Mouse (Mus musculus): Measurements from ENCODE around the gene Gjb6. TPM values are rescaled to one million over a fixed set of nuclear protein-coding genes. Genes with fewer than 3 reads are reported as not detected.

The Gjb6 gene
- 3.2 and 3.7 TPM in 2 replicates for polyA plus RNA-seq (2016; fragmentation: Nextera tagmentation; extraction: Ambion mirVana)

- no peak within 1 kb of the TSS for H3K9ac ChIP-seq
- H3K27me3 ChIP-seq: peaks cover 54% of the 10 kb centered on the region
- no peaks in the 10 kb centered on the region for H3K36me3 ChIP-seq (replicated peaks)
- peak within 1 kb of the TSS; percentile 79 for H3K4me2 ChIP-seq
- no peaks in the 10 kb centered on the region for H3K9me3 ChIP-seq
- no peak for ATAC-seq (ENCODE audit: low FRiP score)
- no peak within 1 kb of the TSS for H3K27ac ChIP-seq
- peaks cover 15% of the 10 kb centered on the region for H3K4me1 ChIP-seq
- 2% methylated on average over 33 of the region's 33 CpGs for WGBS
- H3K4me3 ChIP-seq (replicated peaks): peak within 1 kb of the TSS; percentile 42
These were observed at the start of gene Gjb6 for GRCm38 (mm10) chr14:57133161-57133661. TSS of gene Gjb6 (minus strand) at chr14:57133611.

DNA sequence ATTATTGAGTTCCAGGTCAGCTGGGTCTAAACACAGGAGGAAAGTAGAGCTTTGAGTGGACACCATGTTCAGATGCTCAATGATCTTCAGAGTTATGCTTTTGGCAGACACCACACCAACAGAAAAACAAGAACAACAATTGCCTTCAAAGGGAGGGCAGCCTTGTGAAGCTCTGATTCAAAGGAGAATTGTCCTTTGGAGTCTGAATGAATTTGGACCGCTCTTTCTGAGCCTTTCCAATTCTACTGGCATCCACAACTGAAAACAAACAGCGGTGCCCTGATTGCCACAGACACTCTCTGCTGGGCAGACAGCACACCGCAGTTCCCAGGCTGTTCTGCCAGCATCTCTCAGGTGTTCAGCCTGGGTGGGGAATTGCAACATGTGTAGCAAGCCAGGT is 32.1 kb upstream of the Gjb6 start:
- no peak overlapping the region for H3K4me2 ChIP-seq
- no peak overlapping the region for H3K9ac ChIP-seq
- WGBS: 86% methylated on average over 3 of the region's 3 CpGs
- no peaks in the 10 kb centered on the region for H3K4me1 ChIP-seq
- no peak overlapping the region for H3K27ac ChIP-seq
- no peak for ATAC-seq (ENCODE audit: low FRiP score)
- H3K27me3 ChIP-seq: 0 out of 2 replicates have a peak, but pooled peaks cover 4% of the 10 kb centered on the region
- H3K4me3 ChIP-seq (replicated peaks): no peak overlapping the region
- no peaks in the 10 kb centered on the region for H3K9me3 ChIP-seq
- H3K36me3 ChIP-seq (replicated peaks): no peaks in the 10 kb centered on the region

GRCm38 (mm10) chr14:57161833-57162232 is 28.4 kb upstream of the Gjb6 start:
- Histone ChIP-seq H3K9me3 (no peaks in the 10 kb centered on the region), H3K36me3 (replicated peaks) (no peaks in the 10 kb centered on the region), H3K4me3 (replicated peaks) (no peak overlapping the region), H3K27me3 (0 out of 2 replicates have a peak, but pooled peaks cover 4% of the 10 kb centered on the region), H3K4me2 (no peak overlapping the region), H3K27ac (no peak overlapping the region), H3K4me1 (no peaks in the 10 kb centered on the region), H3K9ac (no peak overlapping the region)
- no peak for ATAC-seq (ENCODE audit: low FRiP score)
- WGBS: 68% methylated on average over 2 of the region's 2 CpGs

DNA sequence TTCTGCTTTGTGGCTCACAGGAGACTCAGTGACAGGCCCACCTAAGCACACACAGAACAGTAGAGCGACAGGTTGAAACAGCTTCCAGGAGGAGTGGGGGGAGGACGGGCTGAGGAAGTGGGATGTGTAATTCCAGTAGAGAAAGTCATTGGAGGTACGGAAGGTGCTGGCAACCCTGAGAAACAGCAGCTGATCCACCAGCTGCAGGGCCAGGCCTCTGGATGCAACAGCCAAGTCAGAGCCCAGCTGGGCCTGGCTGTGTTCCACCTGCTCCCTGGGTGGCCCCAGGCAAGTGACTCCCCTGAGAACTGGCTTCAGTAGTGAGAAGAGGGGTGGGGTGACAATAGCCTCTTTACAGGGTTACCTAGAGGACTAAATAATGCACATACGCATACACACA is 27.8 kb upstream of the Gjb6 start:
- Histone ChIP-seq H3K27ac (no peak overlapping the region), H3K9me3 (no peaks in the 10 kb centered on the region), H3K9ac (no peak overlapping the region), H3K27me3 (0 out of 2 replicates have a peak, but pooled peaks cover 4% of the 10 kb centered on the region), H3K4me2 (no peak overlapping the region), H3K36me3 (replicated peaks) (no peaks in the 10 kb centered on the region), H3K4me3 (replicated peaks) (no peak overlapping the region), H3K4me1 (no peaks in the 10 kb centered on the region)
- 78% methylated on average over 4 of the region's 4 CpGs for WGBS
- no peak for ATAC-seq (ENCODE audit: low FRiP score)

- Histone ChIP-seq H3K9me3 (no peaks in the 10 kb centered on the region), H3K27ac (no peak overlapping the region), H3K27me3 (no peaks in the 10 kb centered on the region), H3K36me3 (replicated peaks) (no peaks in the 10 kb centered on the region), H3K4me1 (0 out of 2 replicates have a peak, but pooled peaks cover 4% of the 10 kb centered on the region), H3K9ac (no peak overlapping the region), H3K4me3 (replicated peaks) (no peak overlapping the region), H3K4me2 (no peak overlapping the region)
- 41% methylated on average over 6 of the region's 6 CpGs for WGBS
- ATAC-seq (ENCODE audit: low FRiP score): no peak
These were observed 21.5 kb upstream of the Gjb6 start for GRCm38 (mm10) chr14:57154916-57155315.

DNA sequence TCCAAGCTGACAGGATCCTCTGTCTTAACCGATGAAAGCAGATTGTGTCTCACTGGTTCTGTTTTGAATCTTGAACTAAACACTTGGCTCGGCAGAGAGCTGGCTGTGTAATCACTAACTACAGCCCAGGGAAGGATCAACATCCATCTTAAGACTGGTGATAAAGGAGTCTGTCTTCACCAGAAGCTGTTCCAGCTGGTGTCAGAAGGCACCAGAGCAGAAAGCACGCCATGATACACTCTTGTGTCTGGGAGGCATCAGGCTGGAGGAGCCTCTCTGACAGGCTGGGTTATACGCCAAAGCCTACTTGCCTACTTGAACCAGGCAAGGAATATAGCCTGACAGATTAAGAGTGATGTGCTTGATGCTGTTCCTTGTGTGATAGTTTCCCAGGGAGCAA is 12.3 kb upstream of the Gjb6 start:
- H3K36me3 ChIP-seq (replicated peaks): no peaks in the 10 kb centered on the region
- no peak overlapping the region for H3K4me2 ChIP-seq
- no peaks in the 10 kb centered on the region for H3K9me3 ChIP-seq
- H3K27me3 ChIP-seq: no peaks in the 10 kb centered on the region
- no peak overlapping the region for H3K4me3 ChIP-seq (replicated peaks)
- H3K9ac ChIP-seq: no peak overlapping the region
- H3K27ac ChIP-seq: no peak overlapping the region
- WGBS: 70% methylated on average over 4 of the region's 4 CpGs
- ATAC-seq (ENCODE audit: low FRiP score): no peak
- H3K4me1 ChIP-seq: no peaks in the 10 kb centered on the region

- H3K4me2 ChIP-seq: no peak overlapping the region
- peaks cover 54% of the 10 kb centered on the region for H3K27me3 ChIP-seq
- H3K36me3 ChIP-seq (replicated peaks): no peaks in the 10 kb centered on the region
- H3K4me3 ChIP-seq (replicated peaks): no peak overlapping the region
- H3K9ac ChIP-seq: no peak overlapping the region
- no peak for ATAC-seq (ENCODE audit: low FRiP score)
- H3K9me3 ChIP-seq: no peaks in the 10 kb centered on the region
- H3K27ac ChIP-seq: no peak overlapping the region
- 58% methylated on average over 8 of the region's 8 CpGs for WGBS
- peaks cover 15% of the 10 kb centered on the region for H3K4me1 ChIP-seq
These were observed 1.9 kb upstream of the Gjb6 start for GRCm38 (mm10) chr14:57135265-57135664.

GRCm38 (mm10) chr14:57127383-57127782 is 6.0 kb downstream of the Gjb6 start:
- no peak for ATAC-seq (ENCODE audit: low FRiP score)
- 76% methylated on average over 4 of the region's 4 CpGs for WGBS
- H3K9ac ChIP-seq: no peak overlapping the region
- H3K4me2 ChIP-seq: no peak overlapping the region
- peaks cover 16% of the 10 kb centered on the region for H3K27me3 ChIP-seq
- H3K4me3 ChIP-seq (replicated peaks): no peak overlapping the region
- H3K9me3 ChIP-seq: no peaks in the 10 kb centered on the region
- no peaks in the 10 kb centered on the region for H3K4me1 ChIP-seq
- no peaks in the 10 kb centered on the region for H3K36me3 ChIP-seq (replicated peaks)
- H3K27ac ChIP-seq: no peak overlapping the region

GRCm38 (mm10) chr14:57122295-57122694 is 11.1 kb downstream of the Gjb6 start:
- 83% methylated on average over 7 of the region's 7 CpGs for WGBS
- Histone ChIP-seq H3K9ac (no peak overlapping the region), H3K4me2 (no peak overlapping the region), H3K27ac (no peak overlapping the region), H3K4me3 (replicated peaks) (no peak overlapping the region), H3K9me3 (no peaks in the 10 kb centered on the region), H3K4me1 (no peaks in the 10 kb centered on the region), H3K36me3 (replicated peaks) (no peaks in the 10 kb centered on the region), H3K27me3 (0 out of 2 replicates have a peak, but pooled peaks cover 4% of the 10 kb centered on the region)
- ATAC-seq (ENCODE audit: low FRiP score): no peak

GRCm38 (mm10) chr14:57115823-57116544 is 17.4 kb downstream of the Gjb6 start, which contains the start of gene Gm4491:
TSS of gene Gm4491 (minus strand) at chr14:57115883.
- Histone ChIP-seq H3K4me2 (peak within 1 kb of the TSS; percentile 40), H3K27ac (no peak within 1 kb of the TSS), H3K9me3 (no peaks in the 10 kb centered on the region), H3K4me1 (peaks cover 11% of the 10 kb centered on the region), H3K4me3 (replicated peaks) (0 out of 2 replicates have a peak within 1 kb of the TSS, but pooled peaks have one; percentile 10), H3K9ac (no peak within 1 kb of the TSS), H3K27me3 (0 out of 2 replicates have a peak, but pooled peaks cover 4% of the 10 kb centered on the region), H3K36me3 (replicated peaks) (no peaks in the 10 kb centered on the region)
- WGBS: 7% methylated on average over 13 of the region's 13 CpGs
- ATAC-seq (ENCODE audit: low FRiP score): peak; percentile 57; the same call in 1 of the 2 replicates

- no peak overlapping the region for H3K27ac ChIP-seq
- no peaks in the 10 kb centered on the region for H3K9me3 ChIP-seq
- no peak overlapping the region for H3K9ac ChIP-seq
- no peak for ATAC-seq (ENCODE audit: low FRiP score)
- H3K27me3 ChIP-seq: peaks cover 43% of the 10 kb centered on the region
- no peaks in the 10 kb centered on the region for H3K36me3 ChIP-seq (replicated peaks)
- WGBS: 9% methylated on average over 4 of the region's 4 CpGs
- peaks cover 8% of the 10 kb centered on the region for H3K4me1 ChIP-seq
- no peak overlapping the region for H3K4me2 ChIP-seq
- H3K4me3 ChIP-seq (replicated peaks): no peak overlapping the region
These were observed 24.2 kb downstream of the Gjb6 start for GRCm38 (mm10) chr14:57109194-57109593.

- H3K9me3 ChIP-seq: no peaks in the 10 kb centered on the region
- ATAC-seq (ENCODE audit: low FRiP score): no peak
- no peaks in the 10 kb centered on the region for H3K36me3 ChIP-seq (replicated peaks)
- no peak overlapping the region for H3K4me2 ChIP-seq
- H3K4me1 ChIP-seq: peaks cover 17% of the 10 kb centered on the region
- WGBS: 73% methylated on average over 5 of the region's 5 CpGs
- no peak overlapping the region for H3K9ac ChIP-seq
- peaks cover 55% of the 10 kb centered on the region for H3K27me3 ChIP-seq
- no peak overlapping the region for H3K27ac ChIP-seq
- H3K4me3 ChIP-seq (replicated peaks): no peak overlapping the region
These were observed 25.5 kb downstream of the Gjb6 start for GRCm38 (mm10) chr14:57107916-57108315.

DNA sequence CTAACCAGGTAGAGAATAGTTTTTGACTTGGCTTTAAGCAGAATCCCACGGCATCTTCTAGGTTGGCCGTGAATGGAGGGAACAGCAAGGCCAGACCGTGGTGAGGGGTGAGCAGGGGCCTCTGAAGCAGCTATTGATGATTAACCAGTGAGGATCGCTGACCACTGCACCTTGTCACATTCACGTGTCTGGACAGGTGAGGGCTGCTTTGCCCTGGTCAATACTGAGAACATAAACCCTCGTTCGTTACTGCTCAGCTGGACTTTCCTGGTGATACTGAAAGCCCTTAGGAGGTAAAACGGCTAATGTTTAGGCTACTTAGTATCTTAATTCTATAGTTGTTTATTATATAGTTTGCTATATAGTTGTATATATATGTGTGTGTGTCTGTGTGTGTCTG is 26.3 kb downstream of the Gjb6 start:
- no peak overlapping the region for H3K4me3 ChIP-seq (replicated peaks)
- H3K9me3 ChIP-seq: no peaks in the 10 kb centered on the region
- no peak for ATAC-seq (ENCODE audit: low FRiP score)
- peaks cover 64% of the 10 kb centered on the region for H3K27me3 ChIP-seq
- H3K4me2 ChIP-seq: no peak overlapping the region
- WGBS: 80% methylated on average over 8 of the region's 8 CpGs
- no peak overlapping the region for H3K9ac ChIP-seq
- H3K36me3 ChIP-seq (replicated peaks): no peaks in the 10 kb centered on the region
- no peak overlapping the region for H3K27ac ChIP-seq
- H3K4me1 ChIP-seq: peaks cover 17% of the 10 kb centered on the region

Data from forebrain, embryonic 12.5 days (tissue).